Mouse (Mus musculus) c-Kit-positive CD71-positive TER-119-positive erythroid progenitor cells, embryonic 14.5 days (primary cell): ENCODE results near the gene Olfr414.

Source experiments
- DNase-seq: peaks from one replicate; pipeline ENCODE4 v3.0.0-alpha.2; 2013; ENCODE audit warnings: low spot score

The Olfr414 gene

GRCm38 (mm10) chr1:174423764-174424163 lies at the start of gene Olfr414:
Gene Olfr414, plus strand, starts transcription at chr1:174424064.
- no peak for DNase-seq

- DNase-seq: no peak
Observed at GRCm38 (mm10) chr1:174390746-174391145, 33.1 kb upstream of the Olfr414 start, which contains the start of gene Olfr248. Gene Olfr248, plus strand, starts transcription at chr1:174391046.

DNA sequence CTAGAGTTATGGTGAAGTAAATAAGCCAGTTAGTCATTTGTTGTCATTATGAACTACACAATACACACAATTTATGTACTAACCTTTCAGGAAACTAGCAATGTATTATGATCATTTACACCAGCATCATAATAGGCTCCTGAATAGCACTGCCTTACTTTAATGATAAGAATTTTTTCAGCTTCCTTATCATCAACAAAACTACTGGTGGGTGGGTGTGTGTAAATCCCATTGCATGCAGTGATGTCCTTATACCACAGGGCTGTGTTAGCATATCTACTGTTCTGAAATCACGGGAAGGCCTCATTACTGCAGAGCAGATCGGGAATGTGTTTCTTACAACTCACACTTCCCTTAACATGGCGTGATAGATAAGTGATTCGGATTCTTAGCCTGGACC lies 905 bp upstream of the Olfr414 start:
- DNase-seq: no peak

DNA sequence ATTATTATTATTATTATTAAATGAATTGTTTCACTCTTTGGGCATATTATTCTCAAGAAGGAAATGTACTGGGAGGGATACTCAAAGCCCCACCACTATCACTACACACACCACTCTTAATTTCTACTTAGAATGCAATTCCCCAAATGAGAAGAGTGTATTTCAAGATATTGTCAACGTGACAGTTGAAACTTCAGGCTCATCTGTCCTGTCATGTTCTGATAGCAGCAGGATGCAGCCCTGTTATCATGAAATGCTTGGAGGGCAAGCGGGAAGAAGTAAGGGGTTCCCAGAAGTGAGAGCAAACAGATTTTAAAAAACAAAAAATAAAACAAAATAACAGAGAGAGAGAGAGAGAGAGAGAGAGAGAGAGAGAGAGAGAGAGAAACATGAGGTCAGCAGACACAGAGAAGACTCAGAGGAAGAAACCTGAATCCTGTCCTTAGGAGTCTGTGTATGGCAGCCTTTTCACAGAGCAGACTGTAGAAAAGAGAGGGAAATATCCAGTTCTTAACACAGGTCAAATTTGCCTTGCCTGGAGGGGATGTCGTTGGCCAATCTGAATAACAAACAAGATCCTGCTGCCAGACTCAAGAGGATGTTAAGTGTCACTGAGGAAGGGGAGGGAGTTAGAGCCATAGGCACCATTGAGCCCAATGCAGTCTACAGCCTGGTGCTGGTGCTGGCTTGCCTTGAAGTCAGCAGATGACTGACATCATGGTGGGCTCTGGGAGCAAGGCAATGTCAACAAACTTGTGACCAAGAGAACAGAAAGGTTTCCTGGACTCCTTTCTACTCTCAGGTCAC lies 2.5 kb downstream of the Olfr414 start:
- DNase-seq: peak; percentile 34

GRCm38 (mm10) chr1:174427402-174427801 lies 3.5 kb downstream of the Olfr414 start:
- DNase-seq: no peak

GRCm38 (mm10) chr1:174428407-174428806 lies 4.5 kb downstream of the Olfr414 start:
- DNase-seq: no peak

GRCm38 (mm10) chr1:174434121-174434520 lies 10.3 kb downstream of the Olfr414 start:
- no peak for DNase-seq

DNA sequence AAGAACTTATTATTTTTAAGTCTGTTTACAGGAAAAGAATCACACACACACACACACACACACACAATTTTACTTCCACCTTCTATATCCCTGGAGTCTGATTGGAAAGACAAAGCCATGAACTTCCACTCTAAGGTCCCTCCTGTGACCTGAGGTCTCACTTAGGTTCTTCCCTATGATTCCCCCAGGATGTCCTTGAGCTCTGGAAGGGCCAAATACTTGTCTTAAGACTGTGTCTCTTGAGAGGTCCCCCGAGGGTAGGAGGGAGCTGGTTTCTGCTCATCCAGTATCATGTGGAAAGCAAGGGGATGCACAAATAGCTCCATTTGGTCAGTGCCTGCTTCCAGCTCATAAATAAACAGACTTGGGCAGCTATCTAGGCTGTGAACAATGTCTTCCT lies 17.9 kb downstream of the Olfr414 start, which contains the start of gene Olfr220:
Gene Olfr220 (plus strand): TSS at position 301 of the 400 bp plus-strand sequence.
- no peak for DNase-seq

DNA sequence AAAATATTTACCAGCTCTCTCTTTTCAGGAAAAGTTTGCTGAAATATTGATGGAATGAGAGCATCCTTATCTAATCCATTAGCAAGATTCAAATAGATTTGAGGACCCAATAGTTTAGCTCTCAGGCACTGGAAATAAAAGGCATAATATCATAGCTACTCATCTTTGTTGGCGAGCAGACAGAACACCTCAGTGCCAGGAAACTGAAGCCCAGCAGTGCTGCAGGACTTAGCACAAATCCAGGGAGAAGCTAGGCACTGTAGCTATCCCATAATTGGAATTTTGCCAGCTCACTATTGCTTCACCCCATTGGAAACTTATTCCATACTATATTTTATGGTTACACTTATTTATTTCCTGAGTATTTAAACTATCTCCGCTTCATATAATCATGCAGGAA lies 31.2 kb downstream of the Olfr414 start:
- no peak for DNase-seq

DNA sequence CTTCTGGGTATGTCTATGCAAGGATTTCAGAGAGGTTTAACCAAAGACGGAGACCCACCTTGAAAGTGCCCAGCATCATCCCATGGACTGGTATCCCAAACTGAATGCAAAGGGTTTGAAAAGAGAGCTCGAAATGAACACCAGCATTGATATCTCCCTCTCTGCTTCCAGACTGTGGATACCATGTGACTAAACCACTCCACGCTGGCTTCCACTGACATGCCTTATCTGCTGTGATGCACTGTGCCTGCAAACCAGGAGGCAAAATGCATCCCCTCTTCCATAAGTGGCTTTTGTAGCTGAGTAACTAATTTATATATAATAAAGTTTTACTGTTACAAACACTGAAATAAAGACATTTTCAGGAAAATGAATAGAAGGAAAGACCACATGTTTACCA lies 41.5 kb downstream of the Olfr414 start:
- no peak for DNase-seq

DNA sequence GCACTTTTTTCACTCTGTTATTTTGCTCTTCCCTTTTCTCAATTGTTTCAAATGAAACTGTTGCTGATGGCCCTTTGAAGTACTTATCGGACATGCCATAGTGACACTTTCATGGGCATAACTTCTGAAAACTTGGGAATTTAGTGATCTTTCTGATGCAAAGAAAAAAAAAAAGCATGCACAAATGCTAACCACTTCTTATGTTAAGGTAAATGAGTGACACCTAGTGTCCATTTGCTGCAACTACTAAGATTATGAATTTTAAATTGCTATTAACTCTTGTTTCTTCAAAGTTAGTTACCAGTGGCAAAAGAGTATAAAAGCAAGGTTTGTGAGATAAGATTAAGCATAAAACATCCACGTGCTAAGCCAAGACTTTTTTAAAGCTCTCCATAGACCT lies 42.4 kb downstream of the Olfr414 start:
- peak; percentile 31 for DNase-seq

DNA sequence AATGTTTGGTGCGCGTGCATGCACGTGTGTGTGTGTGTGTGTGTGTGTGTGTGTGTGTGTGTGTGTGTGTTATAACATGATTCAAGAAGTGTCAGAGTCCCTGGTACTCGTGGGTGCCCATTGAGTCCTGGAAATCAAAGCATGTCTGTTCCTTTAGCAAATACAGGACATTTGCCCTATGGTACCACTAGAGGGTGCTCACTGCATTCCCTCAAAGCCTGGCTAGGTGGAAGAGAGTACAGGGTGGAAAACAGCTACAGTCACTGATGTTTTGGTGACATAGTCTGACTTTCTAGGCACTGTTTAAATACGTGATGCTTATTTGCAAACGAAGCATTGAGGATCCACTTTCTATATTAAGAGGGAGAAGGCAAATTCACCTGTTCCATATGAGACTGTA lies 45.9 kb downstream of the Olfr414 start:
- peak; percentile 21 for DNase-seq

- DNase-seq: no peak
Observed at GRCm38 (mm10) chr1:174482567-174482966, 58.7 kb downstream of the Olfr414 start.
